Mouse (Mus musculus): Measurements from ENCODE around the gene Guca1a. TPM values are rescaled to one million over a fixed set of nuclear protein-coding genes. Genes with fewer than 3 reads are reported as not detected.

The Guca1a gene
- polyA plus RNA-seq, 2 experiments = 0.69 to 1.1 TPM

DNA sequence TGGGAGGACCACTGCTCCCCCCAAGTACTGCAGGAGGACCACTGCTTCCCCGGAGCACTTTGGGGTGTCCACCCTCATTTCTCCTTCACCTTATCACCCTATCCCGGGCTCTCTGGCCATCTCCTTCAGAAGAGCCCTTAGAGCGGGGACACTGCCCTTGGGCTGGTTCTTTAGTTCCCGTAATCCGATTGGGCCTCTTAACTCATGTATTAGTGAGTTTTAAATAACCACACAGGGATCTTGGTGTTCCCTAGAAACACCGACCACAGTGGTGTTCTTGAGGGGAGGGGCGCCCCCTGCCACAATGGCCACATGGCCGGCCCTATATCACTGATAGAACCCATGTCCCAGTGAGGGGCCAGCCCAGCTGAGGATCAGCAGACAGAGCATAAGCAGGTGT, 1.3 kb downstream of the Guca1a start:
- H3K27ac ChIP-seq = no peak overlapping the region
- H3K27me3 ChIP-seq (ENCODE audit: control insufficient read depth, insufficient read depth, low read length) = no peaks in the 10 kb centered on the region; the same call in 1 of the 2 replicates
- DNase-seq (ENCODE audit: low read depth in 3 of 3, low spot score in 3 of 3) (no peak), ATAC-seq (ENCODE audit: insufficient read depth) (no peak)
- H3K9ac ChIP-seq (replicated peaks) = no peak overlapping the region
- no peak overlapping the region for H3K4me3 ChIP-seq (ENCODE audit: insufficient read depth in 1 of 2, low read depth in 2 of 2, low read length in 2 of 2)
- no peaks in the 10 kb centered on the region for H3K36me3 ChIP-seq (replicated peaks; ENCODE audit: control insufficient read depth, insufficient read depth, low read depth)
- no peaks in the 10 kb centered on the region for H3K9me3 ChIP-seq (ENCODE audit: control insufficient read depth, low read length)
- no peak for TF ChIP-seq EP300 (IDR thresholded peaks at IDR 0.05; ENCODE audit: low read depth)
- no peak for TF ChIP-seq CTCF (IDR thresholded peaks at IDR 0.05; ENCODE audit: low read depth)
- peaks cover 0 to 4% of the 10 kb centered on the region in 2 experiments; a peak in 1 of 4 replicates for H3K4me1 ChIP-seq (replicated peaks; ENCODE audit: control insufficient read depth in 2 of 2, insufficient read depth in 2 of 2, low read length in 1 of 2)
- WGBS (ENCODE audit: insufficient replicate concordance) = 66% methylated on average over 8 of the region's 8 CpGs
- no peak overlapping the region for H3K4me2 ChIP-seq (ENCODE audit: low read depth)

DNA sequence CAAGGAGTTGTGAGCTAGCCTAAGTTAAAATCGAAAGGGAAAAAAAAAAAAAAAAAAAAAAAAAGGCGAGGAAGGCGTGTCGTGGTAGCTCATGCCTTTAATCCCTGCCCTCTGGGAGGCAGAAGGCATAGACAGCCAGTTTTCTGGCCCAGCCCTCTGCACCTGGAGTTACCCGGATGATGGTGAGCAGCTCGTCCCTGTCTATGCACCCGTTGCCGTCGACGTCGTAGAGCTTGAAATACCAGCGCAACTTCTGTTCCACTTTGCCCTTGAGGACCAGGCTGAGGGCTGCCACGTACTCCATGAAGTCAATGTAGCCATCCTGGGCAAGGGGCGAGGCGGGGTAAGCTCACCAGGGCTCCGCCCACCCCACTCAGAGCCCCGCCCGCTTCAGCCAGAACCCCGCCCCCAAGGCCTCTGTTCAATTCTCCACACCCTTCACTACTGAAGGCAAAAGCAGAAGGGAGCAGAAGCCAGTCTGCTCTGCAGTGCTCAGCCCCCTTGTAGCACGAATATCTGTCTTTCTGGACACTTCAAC, 4.9 kb downstream of the Guca1a start:
- Histone ChIP-seq H3K9me3 (ENCODE audit: control insufficient read depth, low read length) (no peaks in the 10 kb centered on the region), H3K4me2 (ENCODE audit: low read depth) (peak overlapping the region; percentile 66), H3K9ac (replicated peaks) (no peak overlapping the region), H3K36me3 (replicated peaks; ENCODE audit: control insufficient read depth, insufficient read depth, low read depth) (no peaks in the 10 kb centered on the region), H3K4me3 (ENCODE audit: insufficient read depth in 1 of 2, low read depth in 2 of 2, low read length in 2 of 2) (peak overlapping the region; percentile 38 to 56), H3K4me1 (replicated peaks; ENCODE audit: control insufficient read depth in 2 of 2, insufficient read depth in 2 of 2, low read length in 1 of 2) (peaks cover 0 to 4% of the 10 kb centered on the region in 2 experiments; a peak in 1 of 4 replicates), H3K27ac (no peak overlapping the region), H3K27me3 (ENCODE audit: control insufficient read depth, insufficient read depth, low read length) (no peaks in the 10 kb centered on the region; the same call in 1 of the 2 replicates)
- DNase-seq (ENCODE audit: low read depth in 3 of 3, low spot score in 3 of 3) = peak; percentile 30 to 49 (median 33)
- 2% methylated on average over 19 of the region's 20 CpGs for WGBS (ENCODE audit: insufficient replicate concordance)
- peak; percentile 81 for ATAC-seq (ENCODE audit: insufficient read depth)
- TF ChIP-seq CTCF (IDR thresholded peaks at IDR 0.05; ENCODE audit: low read depth) = no peak
- no peak for TF ChIP-seq EP300 (IDR thresholded peaks at IDR 0.05; ENCODE audit: low read depth)

DNA sequence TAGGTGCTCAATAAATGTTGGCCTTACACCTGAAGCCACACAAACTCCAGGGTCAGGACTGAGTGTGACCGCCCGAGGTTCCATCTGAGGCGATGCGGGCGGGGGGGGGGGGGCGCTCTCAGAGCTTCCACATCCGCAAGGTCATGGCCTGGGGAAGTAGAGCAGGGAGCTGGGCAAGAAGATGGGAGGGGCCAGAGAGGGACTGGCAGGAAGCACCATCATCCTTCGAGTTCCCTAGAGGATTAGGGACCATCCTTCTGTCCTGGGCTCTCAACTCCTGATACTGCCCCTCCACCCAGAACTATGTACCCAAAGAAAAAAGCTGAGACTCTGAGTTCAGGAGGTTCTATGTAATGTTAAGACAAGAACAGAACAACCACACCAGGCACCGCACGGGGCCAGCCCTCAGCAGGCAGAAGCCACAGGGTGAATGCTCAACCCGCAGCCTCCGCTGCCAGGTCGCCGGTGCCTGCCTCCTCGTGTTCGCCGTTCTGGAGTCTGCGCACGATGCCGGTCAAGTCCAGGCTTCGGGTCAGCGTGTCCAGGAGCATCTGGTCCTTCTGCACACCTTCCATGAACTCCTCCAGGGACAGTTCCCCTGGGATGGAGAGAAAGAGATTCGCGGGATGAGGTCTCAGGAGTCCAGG, 6.0 kb downstream of the Guca1a start:
- Histone ChIP-seq H3K4me1 (replicated peaks; ENCODE audit: control insufficient read depth in 2 of 2, insufficient read depth in 2 of 2, low read length in 1 of 2) (peaks cover 0 to 4% of the 10 kb centered on the region in 2 experiments; a peak in 1 of 4 replicates), H3K4me3 (ENCODE audit: insufficient read depth in 1 of 2, low read depth in 2 of 2, low read length in 2 of 2) (peak overlapping the region in 1 of 2 experiments; percentile 38; a peak in 2 of 4 replicates), H3K27me3 (ENCODE audit: control insufficient read depth, insufficient read depth, low read length) (no peaks in the 10 kb centered on the region; the same call in 1 of the 2 replicates), H3K9ac (replicated peaks) (no peak overlapping the region), H3K27ac (no peak overlapping the region), H3K36me3 (replicated peaks; ENCODE audit: control insufficient read depth, insufficient read depth, low read depth) (no peaks in the 10 kb centered on the region), H3K4me2 (ENCODE audit: low read depth) (peak overlapping the region; percentile 66), H3K9me3 (ENCODE audit: control insufficient read depth, low read length) (no peaks in the 10 kb centered on the region)
- DNase-seq (ENCODE audit: low read depth in 3 of 3, low spot score in 3 of 3) (no peak), ATAC-seq (ENCODE audit: insufficient read depth) (no peak)
- 10% methylated on average over 24 of the region's 24 CpGs for WGBS (ENCODE audit: insufficient replicate concordance)
- no peak for TF ChIP-seq CTCF (IDR thresholded peaks at IDR 0.05; ENCODE audit: low read depth)
- TF ChIP-seq EP300 (IDR thresholded peaks at IDR 0.05; ENCODE audit: low read depth) = no peak

DNA sequence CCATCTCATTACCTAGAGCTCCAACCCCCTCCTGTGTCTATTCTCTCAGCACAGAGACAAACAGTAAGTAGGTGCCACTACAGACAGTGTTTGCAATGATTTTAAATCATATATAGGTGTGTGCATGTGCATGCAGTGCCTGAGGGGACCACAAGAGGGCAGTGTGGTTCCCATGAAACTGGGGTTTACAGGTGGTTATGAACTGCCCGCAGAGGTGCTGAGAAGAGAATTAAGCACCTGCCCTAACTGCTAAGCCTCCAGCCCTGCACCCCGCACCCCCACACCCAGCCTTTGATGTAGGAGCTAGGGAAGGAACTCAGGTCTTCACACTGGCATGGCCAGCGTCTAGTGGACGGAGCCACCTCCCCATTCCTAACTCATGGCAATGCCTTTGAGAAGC, 13.7 kb downstream of the Guca1a start:
- Histone ChIP-seq H3K27me3 (ENCODE audit: control insufficient read depth, insufficient read depth, low read length) (no peaks in the 10 kb centered on the region), H3K4me1 (replicated peaks; ENCODE audit: control insufficient read depth in 2 of 2, insufficient read depth in 2 of 2, low read length in 1 of 2) (no peaks in the 10 kb centered on the region), H3K4me3 (ENCODE audit: insufficient read depth in 1 of 2, low read depth in 2 of 2, low read length in 2 of 2) (no peak overlapping the region), H3K9ac (replicated peaks) (no peak overlapping the region), H3K4me2 (ENCODE audit: low read depth) (no peak overlapping the region), H3K36me3 (replicated peaks; ENCODE audit: control insufficient read depth, insufficient read depth, low read depth) (no peaks in the 10 kb centered on the region), H3K9me3 (ENCODE audit: control insufficient read depth, low read length) (no peaks in the 10 kb centered on the region; the same call in 1 of the 2 replicates), H3K27ac (no peak overlapping the region)
- no peak for DNase-seq (ENCODE audit: low read depth in 3 of 3, low spot score in 3 of 3)
- ATAC-seq (ENCODE audit: insufficient read depth) = no peak
- TF ChIP-seq CTCF (IDR thresholded peaks at IDR 0.05; ENCODE audit: low read depth) = peak; percentile 94
- TF ChIP-seq EP300 (IDR thresholded peaks at IDR 0.05; ENCODE audit: low read depth) = no peak
- 52% methylated on average over 4 of the region's 4 CpGs for WGBS (ENCODE audit: insufficient replicate concordance)

DNA sequence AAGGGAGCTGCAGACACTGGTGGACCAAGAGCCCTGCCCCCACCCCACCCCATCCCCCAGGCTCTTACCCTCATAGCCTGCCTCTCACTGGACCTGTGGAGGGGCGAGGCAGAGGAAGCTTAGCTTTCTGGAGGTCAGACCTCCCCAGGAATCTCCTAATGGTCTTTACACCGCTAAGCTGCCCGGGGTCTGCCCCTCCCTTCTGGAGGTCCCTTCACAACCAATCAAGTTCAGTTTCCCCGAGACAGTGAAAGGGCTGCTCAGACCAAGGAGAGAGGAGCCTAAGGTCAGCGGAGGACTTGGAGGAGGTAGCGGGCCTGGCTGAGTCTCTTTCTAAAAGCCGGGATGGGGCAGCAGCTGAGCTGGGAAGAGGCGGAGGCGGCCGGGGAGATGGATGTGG, 15.2 kb downstream of the Guca1a start, which contains the start of gene Guca1b:
TSS of gene Guca1b (plus strand) at position 249 of the 400 bp plus-strand sequence.
- Histone ChIP-seq H3K27me3 (ENCODE audit: control insufficient read depth, insufficient read depth, low read length) (no peaks in the 10 kb centered on the region), H3K9me3 (ENCODE audit: control insufficient read depth, low read length) (no peaks in the 10 kb centered on the region; the same call in 1 of the 2 replicates), H3K4me2 (ENCODE audit: low read depth) (no peak within 1 kb of the TSS), H3K27ac (no peak within 1 kb of the TSS), H3K4me3 (ENCODE audit: insufficient read depth in 1 of 2, low read depth in 2 of 2, low read length in 2 of 2) (no peak within 1 kb of the TSS), H3K4me1 (replicated peaks; ENCODE audit: control insufficient read depth in 2 of 2, insufficient read depth in 2 of 2, low read length in 1 of 2) (no peaks in the 10 kb centered on the region), H3K36me3 (replicated peaks; ENCODE audit: control insufficient read depth, insufficient read depth, low read depth) (no peaks in the 10 kb centered on the region; the same call in 1 of the 2 replicates), H3K9ac (replicated peaks) (no peak within 1 kb of the TSS)
- DNase-seq (ENCODE audit: low read depth in 3 of 3, low spot score in 3 of 3) = no peak
- 39% methylated on average over 10 of the region's 10 CpGs for WGBS (ENCODE audit: insufficient replicate concordance)
- TF ChIP-seq CTCF (IDR thresholded peaks at IDR 0.05; ENCODE audit: low read depth) (no peak), EP300 (IDR thresholded peaks at IDR 0.05; ENCODE audit: low read depth) (no peak)
- no peak for ATAC-seq (ENCODE audit: insufficient read depth)
